Mouse (Mus musculus): Measurements from ENCODE around the gene Reg2. TPM values are rescaled to one million over a fixed set of nuclear protein-coding genes. Genes with fewer than 3 reads are reported as not detected.
"Not testable (repeated sequence)": the region's sequence is repeated elsewhere in the genome, so short reads cannot be mapped to it uniquely, and the experiment has no call there.

Gene Reg2
- polyA plus RNA-seq (2012; rRNA removed) (not detected in 2 replicates), polyA plus RNA-seq (2014; fragmentation: Nextera tagmentation; extraction: Ambion mirVana) (not detected in 2 replicates)

GRCm38 (mm10) chr6:78395323-78395722 lies at the start of gene Reg2:
Gene Reg2, plus strand, starts transcription at chr6:78395623.
- not testable (repeated sequence) for H3K4me1 ChIP-seq (replicated peaks; ENCODE audit: control insufficient read depth in 2 of 2, insufficient read depth in 2 of 2, low read length in 1 of 2); DNase-seq (ENCODE audit: low read depth in 3 of 3, low spot score in 3 of 3); H3K9ac ChIP-seq (replicated peaks); H3K9me3 ChIP-seq (ENCODE audit: control insufficient read depth, low read length); ATAC-seq (ENCODE audit: insufficient read depth); H3K27ac ChIP-seq; H3K4me2 ChIP-seq (ENCODE audit: low read depth); H3K27me3 ChIP-seq (ENCODE audit: control insufficient read depth, insufficient read depth, low read length); H3K36me3 ChIP-seq (replicated peaks; ENCODE audit: control insufficient read depth, insufficient read depth, low read depth); H3K4me3 ChIP-seq (ENCODE audit: insufficient read depth in 1 of 2, low read depth in 2 of 2, low read length in 2 of 2)
- 91% methylated on average over 3 of the region's 17 CpGs for WGBS (ENCODE audit: insufficient replicate concordance)

GRCm38 (mm10) chr6:78361971-78362563 lies 33.4 kb upstream of the Reg2 start:
- Histone ChIP-seq H3K9ac (replicated peaks) (no peak overlapping the region), H3K4me3 (ENCODE audit: insufficient read depth in 1 of 2, low read depth in 2 of 2, low read length in 2 of 2) (no peak overlapping the region), H3K4me2 (ENCODE audit: low read depth) (no peak overlapping the region), H3K27me3 (ENCODE audit: control insufficient read depth, insufficient read depth, low read length) (no peaks in the 10 kb centered on the region), H3K36me3 (replicated peaks; ENCODE audit: control insufficient read depth, insufficient read depth, low read depth) (no peaks in the 10 kb centered on the region), H3K9me3 (ENCODE audit: control insufficient read depth, low read length) (no peaks in the 10 kb centered on the region), H3K27ac (no peak overlapping the region), H3K4me1 (replicated peaks; ENCODE audit: control insufficient read depth in 2 of 2, insufficient read depth in 2 of 2, low read length in 1 of 2) (no peaks in the 10 kb centered on the region)
- WGBS (ENCODE audit: insufficient replicate concordance) = 41% methylated on average over 2 of the region's 2 CpGs
- TF ChIP-seq EP300 (IDR thresholded peaks at IDR 0.05; ENCODE audit: low read depth) (no peak), CTCF (IDR thresholded peaks at IDR 0.05; ENCODE audit: low read depth) (no peak)
- DNase-seq (ENCODE audit: low read depth in 3 of 3, low spot score in 3 of 3) (no peak), ATAC-seq (ENCODE audit: insufficient read depth) (no peak)

- no peaks in the 10 kb centered on the region for H3K9me3 ChIP-seq (ENCODE audit: control insufficient read depth, low read length)
- TF ChIP-seq EP300 (IDR thresholded peaks at IDR 0.05; ENCODE audit: low read depth) = no peak
- no peak for TF ChIP-seq CTCF (IDR thresholded peaks at IDR 0.05; ENCODE audit: low read depth)
- no peak within 1 kb of the TSS for H3K9ac ChIP-seq (replicated peaks)
- no peak within 1 kb of the TSS for H3K4me3 ChIP-seq (ENCODE audit: insufficient read depth in 1 of 2, low read depth in 2 of 2, low read length in 2 of 2)
- ATAC-seq (ENCODE audit: insufficient read depth) = no peak
- no peaks in the 10 kb centered on the region for H3K36me3 ChIP-seq (replicated peaks; ENCODE audit: control insufficient read depth, insufficient read depth, low read depth)
- no peak for DNase-seq (ENCODE audit: low read depth in 3 of 3, low spot score in 3 of 3)
- no peak within 1 kb of the TSS for H3K27ac ChIP-seq
- 90% methylated on average over 2 of the region's 2 CpGs for WGBS (ENCODE audit: insufficient replicate concordance)
- H3K4me2 ChIP-seq (ENCODE audit: low read depth) = no peak within 1 kb of the TSS
- no peaks in the 10 kb centered on the region for H3K4me1 ChIP-seq (replicated peaks; ENCODE audit: control insufficient read depth in 2 of 2, insufficient read depth in 2 of 2, low read length in 1 of 2)
- H3K27me3 ChIP-seq (ENCODE audit: control insufficient read depth, insufficient read depth, low read length) = no peaks in the 10 kb centered on the region
These were observed 25.1 kb upstream of the Reg2 start, which contains the start of gene Reg3b for GRCm38 (mm10) chr6:78370357-78370756. Gene Reg3b, plus strand, starts transcription at chr6:78370657.

- Histone ChIP-seq H3K9ac (replicated peaks) (no peak within 1 kb of the TSS), H3K9me3 (ENCODE audit: control insufficient read depth, low read length) (no peaks in the 10 kb centered on the region), H3K4me2 (ENCODE audit: low read depth) (no peak within 1 kb of the TSS), H3K4me1 (replicated peaks; ENCODE audit: control insufficient read depth in 2 of 2, insufficient read depth in 2 of 2, low read length in 1 of 2) (no peaks in the 10 kb centered on the region), H3K27me3 (ENCODE audit: control insufficient read depth, insufficient read depth, low read length) (no peaks in the 10 kb centered on the region), H3K4me3 (ENCODE audit: insufficient read depth in 1 of 2, low read depth in 2 of 2, low read length in 2 of 2) (no peak within 1 kb of the TSS), H3K27ac (no peak within 1 kb of the TSS), H3K36me3 (replicated peaks; ENCODE audit: control insufficient read depth, insufficient read depth, low read depth) (no peaks in the 10 kb centered on the region)
- 43% methylated on average over 2 of the region's 2 CpGs for WGBS (ENCODE audit: insufficient replicate concordance)
- ATAC-seq (ENCODE audit: insufficient read depth) (no peak), DNase-seq (ENCODE audit: low read depth in 3 of 3, low spot score in 3 of 3) (no peak)
- TF ChIP-seq CTCF (IDR thresholded peaks at IDR 0.05; ENCODE audit: low read depth) (no peak), EP300 (IDR thresholded peaks at IDR 0.05; ENCODE audit: low read depth) (no peak)
These were observed 16.7 kb upstream of the Reg2 start, which contains the start of gene Reg3d for GRCm38 (mm10) chr6:78378765-78379164. Gene Reg3d, minus strand, starts transcription at chr6:78378865.

GRCm38 (mm10) chr6:78380409-78380808 lies 15.0 kb upstream of the Reg2 start, which contains the start of gene Reg3a:
Gene Reg3a, plus strand, starts transcription at chr6:78380709.
- H3K4me3 ChIP-seq (ENCODE audit: insufficient read depth in 1 of 2, low read depth in 2 of 2, low read length in 2 of 2) = no peak within 1 kb of the TSS
- H3K36me3 ChIP-seq (replicated peaks; ENCODE audit: control insufficient read depth, insufficient read depth, low read depth) = no peaks in the 10 kb centered on the region
- H3K4me1 ChIP-seq (replicated peaks; ENCODE audit: control insufficient read depth in 2 of 2, insufficient read depth in 2 of 2, low read length in 1 of 2) = no peaks in the 10 kb centered on the region
- H3K27me3 ChIP-seq (ENCODE audit: control insufficient read depth, insufficient read depth, low read length) = no peaks in the 10 kb centered on the region
- H3K4me2 ChIP-seq (ENCODE audit: low read depth) = no peak within 1 kb of the TSS
- no peak within 1 kb of the TSS for H3K27ac ChIP-seq
- ATAC-seq (ENCODE audit: insufficient read depth) (no peak), DNase-seq (ENCODE audit: low read depth in 3 of 3, low spot score in 3 of 3) (no peak)
- TF ChIP-seq CTCF (IDR thresholded peaks at IDR 0.05; ENCODE audit: low read depth) (no peak), EP300 (IDR thresholded peaks at IDR 0.05; ENCODE audit: low read depth) (no peak)
- no peaks in the 10 kb centered on the region for H3K9me3 ChIP-seq (ENCODE audit: control insufficient read depth, low read length)
- H3K9ac ChIP-seq (replicated peaks) = no peak within 1 kb of the TSS
